Mouse (Mus musculus) MEL (cell line): Measurements from ENCODE around the gene Nmi. TPM values are rescaled to one million over a fixed set of nuclear protein-coding genes. Genes with fewer than 3 reads are reported as not detected.
A peak's percentile ranks its signal among the peaks of the same experiment; 100 is the strongest.

ENCODE experiments used
- DNase-seq: peaks from one replicate; pipeline ENCODE4 v3.0.0; 2011; ENCODE audit warnings: low read depth, low spot score
- H3K27ac ChIP-seq: 2 replicates; pipeline ENCODE4 v1.5.1; 2012; ENCODE audit warnings: low read depth, mild to moderate bottlenecking, control low read depth, low read length, moderate library complexity; ENCODE audit not compliant: control insufficient read depth
- H3K27me3 ChIP-seq, 2 experiments: fragments of 150-350 bp in 1 of 2; sonication (generic) in 1 of 2; 2 replicates each; pipeline ENCODE4 v1.6.1; 2012; ENCODE audit warnings: low read length in 2 of 2, mild to moderate bottlenecking in 2 of 2, improper control_type of control experiment in 1 of 2, moderate library complexity in 1 of 2; ENCODE audit not compliant: insufficient read depth in 2 of 2, control insufficient read depth in 1 of 2
- H3K36me3 ChIP-seq, 2 experiments: 2 replicates each; pipeline ENCODE4 v1.6.1; 2012 to 2014; ENCODE audit warnings: low read length in 2 of 2, improper control_type of control experiment in 1 of 2, inconsistent platforms in 1 of 2, mild to moderate bottlenecking in 1 of 2; ENCODE audit not compliant: insufficient read depth in 2 of 2, control insufficient read depth in 1 of 2
- H3K4me1 ChIP-seq, 2 experiments: fragments of 150-350 bp in 1 of 2; sonication (generic) in 1 of 2; 2 replicates each; pipeline ENCODE4 v1.6.1; 2012; ENCODE audit warnings: low read length in 2 of 2, improper control_type of control experiment in 1 of 2, mild to moderate bottlenecking in 1 of 2; ENCODE audit not compliant: insufficient read depth in 2 of 2, control insufficient read depth in 1 of 2
- H3K4me3 ChIP-seq, 2 experiments: fragments of 150-350 bp in 1 of 2; sonication (generic) in 1 of 2; 2 replicates each; pipeline ENCODE4 v1.5.1; 2012; ENCODE audit warnings: low read depth in 2 of 2, low read length in 2 of 2, mild to moderate bottlenecking in 2 of 2, moderate library complexity in 2 of 2, control low read depth in 1 of 2, improper control_type of control experiment in 1 of 2; ENCODE audit not compliant: control insufficient read depth in 1 of 2, insufficient read depth in 1 of 2
- H3K79me2 ChIP-seq: 2 replicates; pipeline ENCODE4 v1.6.1; 2012; ENCODE audit warnings: mild to moderate bottlenecking, low read length, moderate library complexity; ENCODE audit not compliant: control insufficient read depth, poor library complexity, insufficient read depth
- H3K9ac ChIP-seq: 2 replicates; pipeline ENCODE4 v1.6.1; 2012; ENCODE audit warnings: low read depth, mild to moderate bottlenecking, control low read depth, low read length, moderate library complexity; ENCODE audit not compliant: control insufficient read depth, poor library complexity, severe bottlenecking
- H3K9me3 ChIP-seq: fragments of 150-350 bp; sonication (generic); replicated peaks from 2 replicates; pipeline ENCODE4 v1.6.1; 2012; ENCODE audit warnings: mild to moderate bottlenecking, low read length, improper control_type of control experiment, moderate library complexity; ENCODE audit not compliant: insufficient read depth
- BHLHE40 ChIP-seq: IDR thresholded peaks from 2 replicates; pipeline ENCODE4 v1.6.1; 2012; ENCODE audit warnings: low read depth, mild to moderate bottlenecking, inconsistent platforms, low read length, improper control_type of control experiment, borderline replicate concordance
- CHD2 ChIP-seq: IDR thresholded peaks from 2 replicates; pipeline ENCODE4 v1.6.1; 2011; ENCODE audit warnings: low read length, improper control_type of control experiment
- E2F4 ChIP-seq: IDR thresholded peaks from 2 replicates; pipeline ENCODE4 v1.6.1; 2011; ENCODE audit warnings: low read depth, low read length, improper control_type of control experiment, borderline replicate concordance
- ELF1 ChIP-seq: IDR thresholded peaks from 2 replicates; pipeline ENCODE4 v1.6.1; 2014; ENCODE audit warnings: low read depth, mild to moderate bottlenecking, inconsistent platforms, low read length, improper control_type of control experiment, moderate library complexity
- EP300 ChIP-seq, 2 experiments: IDR thresholded peaks; 2 replicates each; pipeline ENCODE4 v1.6.1; 2011; ENCODE audit warnings: improper control_type of control experiment in 2 of 2, low read length in 2 of 2, low read depth in 1 of 2, mild to moderate bottlenecking in 1 of 2
- ETS1 ChIP-seq: IDR thresholded peaks from 2 replicates; pipeline ENCODE4 v1.6.1; 2012; ENCODE audit warnings: low read depth, mild to moderate bottlenecking, inconsistent platforms, low read length, improper control_type of control experiment, moderate library complexity
- GATA1 ChIP-seq: IDR thresholded peaks from 2 replicates; pipeline ENCODE4 v1.6.1; 2011; ENCODE audit warnings: low read depth, low read length, improper control_type of control experiment
- HCFC1 ChIP-seq: IDR thresholded peaks from 2 replicates; pipeline ENCODE4 v1.6.1; 2012; ENCODE audit warnings: low read depth, mild to moderate bottlenecking, inconsistent platforms, low read length, improper control_type of control experiment, moderate library complexity
- MAX ChIP-seq: IDR thresholded peaks from 2 replicates; pipeline ENCODE4 v1.6.1; 2011; ENCODE audit warnings: low read length, improper control_type of control experiment
- MAZ ChIP-seq: IDR thresholded peaks from 2 replicates; pipeline ENCODE4 v1.6.1; 2012; ENCODE audit warnings: low read depth, mild to moderate bottlenecking, inconsistent platforms, low read length, improper control_type of control experiment
- MXI1 ChIP-seq: IDR thresholded peaks from 2 replicates; pipeline ENCODE4 v1.6.1; 2011; ENCODE audit warnings: mild to moderate bottlenecking, low read depth, low read length, improper control_type of control experiment
- MYB ChIP-seq: IDR thresholded peaks from 2 replicates; pipeline ENCODE4 v1.6.1; 2011; ENCODE audit warnings: mild to moderate bottlenecking, low read depth, low read length, improper control_type of control experiment
- MYC ChIP-seq: IDR thresholded peaks from 2 replicates; pipeline ENCODE4 v1.6.1; 2011; ENCODE audit warnings: low read depth, mild to moderate bottlenecking, low read length, improper control_type of control experiment, moderate library complexity
- NELFE ChIP-seq: IDR thresholded peaks from 2 replicates; pipeline ENCODE4 v1.6.1; 2011; ENCODE audit warnings: low read depth, low read length, improper control_type of control experiment
- POLR2A ChIP-seq, 2 experiments: IDR thresholded peaks; 2 replicates each; pipeline ENCODE4 v1.6.1; 2011 to 2012; ENCODE audit warnings: low read length in 2 of 2, mild to moderate bottlenecking in 2 of 2, control low read depth in 1 of 2, improper control_type of control experiment in 1 of 2, low read depth in 1 of 2, moderate library complexity in 1 of 2; ENCODE audit not compliant: control insufficient read depth in 1 of 2, insufficient read depth in 1 of 2, poor library complexity in 1 of 2
- POLR2AphosphoS2 ChIP-seq: IDR thresholded peaks from 2 replicates; pipeline ENCODE4 v1.6.1; 2011; ENCODE audit warnings: low read length, improper control_type of control experiment
- SIN3A ChIP-seq: IDR thresholded peaks from 2 replicates; pipeline ENCODE4 v1.6.1; 2012; ENCODE audit warnings: low read length, improper control_type of control experiment, inconsistent platforms
- SMC3 ChIP-seq: IDR thresholded peaks from 2 replicates; pipeline ENCODE4 v1.6.1; 2011; ENCODE audit warnings: low read depth, low read length, improper control_type of control experiment
- TAL1 ChIP-seq: IDR thresholded peaks from 2 replicates; pipeline ENCODE4 v1.6.1; 2012; ENCODE audit warnings: mild to moderate bottlenecking, inconsistent platforms, low read length, moderate library complexity, mixed read lengths
- TBP ChIP-seq: IDR thresholded peaks from 2 replicates; pipeline ENCODE4 v1.8.0; 2011; ENCODE audit warnings: low read depth, low read length, improper control_type of control experiment
- TCF12 ChIP-seq: IDR thresholded peaks from 2 replicates; pipeline ENCODE4 v1.6.1; 2014; ENCODE audit warnings: low read depth, mild to moderate bottlenecking, inconsistent platforms, low read length, improper control_type of control experiment, moderate library complexity
- UBTF ChIP-seq: IDR thresholded peaks from 2 replicates; pipeline ENCODE4 v1.6.1; 2012; ENCODE audit warnings: low read depth, mild to moderate bottlenecking, inconsistent platforms, low read length, improper control_type of control experiment, moderate library complexity, borderline replicate concordance; ENCODE audit not compliant: insufficient read depth
- USF1 ChIP-seq: IDR thresholded peaks from 2 replicates; pipeline ENCODE4 v1.6.1; 2014; ENCODE audit warnings: low read depth, mild to moderate bottlenecking, inconsistent platforms, low read length, improper control_type of control experiment, moderate library complexity
- USF2 ChIP-seq, 2 experiments: IDR thresholded peaks; 2 replicates each; pipeline ENCODE4 v1.6.1; 2011 to 2012; ENCODE audit warnings: improper control_type of control experiment in 2 of 2, low read length in 2 of 2, borderline replicate concordance in 1 of 2, inconsistent platforms in 1 of 2, low read depth in 1 of 2, mild to moderate bottlenecking in 1 of 2; ENCODE audit not compliant: insufficient read depth in 1 of 2
- ZNF384 ChIP-seq: IDR thresholded peaks from 2 replicates; pipeline ENCODE4 v1.6.1; 2012; ENCODE audit warnings: low read depth, mild to moderate bottlenecking, inconsistent platforms, low read length, improper control_type of control experiment
- polyA plus RNA-seq, 2 experiments: library from polyadenylated mRNA; stranded (reverse) in 1 of 2; unstranded in 1 of 2; fragments of >175 nt in 1 of 2; fragments of >200 nt in 1 of 2; gene quantifications; 2 replicates each; pipeline versions ENCODE4 v1.2.1 to v1.2.4; 2012; ENCODE audit warnings: low replicate concordance in 2 of 2, low read depth in 1 of 2; ENCODE audit not compliant: insufficient read length in 2 of 2, insufficient read depth in 1 of 2, missing spikeins in 1 of 2
- total RNA-seq: library from RNA; depleted of rRNA; stranded (reverse); fragments of 300-350 nt; gene quantifications from 2 replicates; pipeline ENCODE4 v1.2.3, GENCODE M21; 2012

Nmi gene
- total and polyA plus RNA-seq, 3 experiments: 12.1 to 14.1 TPM; not detected in 1

- TF ChIP-seq SMC3: no peak
- TF ChIP-seq E2F4: no peak
- peak; percentile 42; the same call in 1 of the 2 replicates for TF ChIP-seq ZNF384
- TF ChIP-seq CHD2: peak; percentile 70
- TF ChIP-seq POLR2AphosphoS2: peak; percentile 88
- TF ChIP-seq TCF12: peak; percentile 100
- TF ChIP-seq USF2 (IDR thresholded peaks at IDR 0.05; ENCODE audit: borderline replicate concordance in 1 of 2, insufficient read depth in 1 of 2, low read depth in 1 of 2, low read length in 2 of 2): no peak
- TF ChIP-seq MAX: no peak
- TF ChIP-seq HCFC1: peak; percentile 70
- TF ChIP-seq MXI1: no peak; the same call in 1 of the 2 replicates
- peak; percentile 100 for TF ChIP-seq MYB
- peak; percentile 100 for TF ChIP-seq GATA1
- peak; percentile 59; the same call in 1 of the 2 replicates for TF ChIP-seq ELF1
Observed at GRCm38 (mm10) chr2:51941832-51942231, 31.5 kb downstream of the Nmi start (continued).

- Histone ChIP-seq H3K4me1 (peaks cover 49 to 51% of the 10 kb centered on the region in 2 experiments), H3K9ac (peak overlapping the region; percentile 49), H3K9me3 (no peaks in the 10 kb centered on the region), H3K4me3 (no peak overlapping the region), H3K79me2 (peaks cover 19% of the 10 kb centered on the region), H3K27ac (peak overlapping the region; percentile 83), H3K27me3 (no peaks in the 10 kb centered on the region), H3K36me3 (peaks cover 0 to 62% of the 10 kb centered on the region in 2 experiments; a peak in 2 of 4 replicates)
- TF ChIP-seq CHD2 (no peak), TAL1 (peak; percentile 36), TBP (no peak), MAZ (peak; percentile 53; the same call in 1 of the 2 replicates), SMC3 (no peak), MYC (peak; percentile 45; the same call in 1 of the 2 replicates), UBTF (no peak), EP300 (IDR thresholded peaks at IDR 0.05; ENCODE audit: low read depth in 1 of 2, low read length in 2 of 2) (peak; percentile 80 to 82), USF1 (no peak), TCF12 (peak; percentile 87), ELF1 (no peak), NELFE (no peak), POLR2A (IDR thresholded peaks at IDR 0.05; ENCODE audit: control insufficient read depth in 1 of 2, insufficient read depth in 1 of 2, low read depth in 1 of 2, low read length in 2 of 2, poor library complexity in 1 of 2) (no peak), GATA1 (peak; percentile 86), ETS1 (peak; percentile 85), BHLHE40 (peak; percentile 58; the same call in 1 of the 2 replicates), SIN3A (0 out of 2 replicates have a peak, but pooled peaks have one; percentile 50), ZNF384 (no peak)
- DNase-seq: peak; percentile 55
Observed at GRCm38 (mm10) chr2:51938750-51939149, 34.5 kb downstream of the Nmi start.
